Comparison of ENCODE assay signal across 23 mouse cellular contexts in the genomic region with DNA sequence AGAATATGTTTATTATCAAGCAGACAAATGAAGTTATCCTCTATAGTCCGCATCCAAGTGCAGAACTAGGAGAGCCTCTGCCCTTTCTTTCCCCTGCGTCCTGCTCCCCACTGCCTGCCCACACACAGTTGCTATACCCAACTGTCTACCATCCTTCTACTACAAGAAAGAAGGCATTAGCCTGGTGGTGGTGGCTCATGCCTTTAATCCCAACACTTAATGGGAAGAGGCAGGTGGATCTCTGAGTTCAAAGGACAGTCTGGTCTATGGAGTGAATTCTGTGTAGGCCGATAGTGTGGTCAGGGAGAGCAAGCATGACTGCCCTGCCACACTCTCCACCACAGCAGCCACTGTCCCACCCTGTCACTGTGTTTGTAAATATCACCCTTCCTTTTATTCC. TPM values are rescaled to one million over a fixed set of nuclear protein-coding genes. Genes with fewer than 3 reads are reported as not detected.
A peak's percentile ranks its signal among the peaks of the same experiment; 100 is the strongest.
DNase-seq lines count a peak whose midpoint lies in the region; ATAC-seq and TF ChIP-seq lines count a peak whose summit lies in the region.
"Had no signal": no experiment of that assay in that cellular context is flagged by ENCODE, and none has a peak within 500 bp of the region (broad histone marks: within the 10 kb centered on the region; RNA-seq: fewer than 3 reads in every experiment).

No protein-coding gene starts in this region.

- DNase-seq in layer of hippocampus, adult 2 months (ENCODE audit: low spot score in 2 of 2): no peak
- no peak for DNase-seq in layer of hippocampus, postnatal 36 days
- DNase-seq in G1E (ENCODE audit: low spot score): no peak
- DNase-seq in cerebellum, adult 11 months: no peak
- DNase-seq in testis, postnatal 14 days (ENCODE audit: low spot score): no peak
- DNase-seq: adrenal gland, adult 8-10 months; adrenal gland, postnatal 10 days; adrenal gland, postnatal 14 days; adrenal gland, postnatal 25 days; B cell, adult 2 months; cerebellum, adult 11-12 months; cerebellum, adult 18-20 months; cerebellum, adult 8-10 months had no signal

- TF ChIP-seq CTCF in layer of hippocampus, adult 2 months (conservative IDR thresholded peaks at IDR 0.05): no peak
- TF ChIP-seq CTCF in G1E (IDR thresholded peaks at IDR 0.05; ENCODE audit: low read depth, low read length): peak; percentile 3; the same call in 1 of the 2 replicates

- H3K27me3 ChIP-seq in G1E (ENCODE audit: insufficient read depth, low read length) (peaks cover 22% of the 10 kb centered on the region), myocyte (ENCODE audit: control insufficient read depth, insufficient read depth, insufficient read length) (no peaks in the 10 kb centered on the region)
- H3K27me3 ChIP-seq: CH12.LX, Patski had no signal

- no peaks in the 10 kb centered on the region for H3K79me2 ChIP-seq in myocyte (ENCODE audit: control insufficient read depth, insufficient read depth)

- no peaks in the 10 kb centered on the region for H3K36me3 ChIP-seq in G1E (replicated peaks)
- no peaks in the 10 kb centered on the region for H3K36me3 ChIP-seq in myocyte (ENCODE audit: control insufficient read depth, insufficient read depth)

- H3K9me3 ChIP-seq in G1E (replicated peaks): no peaks in the 10 kb centered on the region

- H3ac ChIP-seq in myocyte (ENCODE audit: control insufficient read depth, insufficient read length): no peak overlapping the region

- no peak for ATAC-seq in G1E (ENCODE audit: extremely low read depth, insufficient number of reproducible peaks, low FRiP score, poor library complexity, severe bottlenecking)
- ATAC-seq: activated CD4-positive, CD25-positive, alpha-beta regulatory T cell, adult 4 months; CD4-positive, CD25-positive, alpha-beta regulatory T cell, adult 4 months; Patski had no signal

- H3K4me3 ChIP-seq in layer of hippocampus, adult 2 months: no peak overlapping the region
- no peak overlapping the region for H3K4me3 ChIP-seq in G1E (ENCODE audit: low read depth, low read length)
- no peak overlapping the region for H3K4me3 ChIP-seq in myocyte

- H3K4me1 ChIP-seq in G1E (ENCODE audit: insufficient read depth, low read depth, low read length): no peaks in the 10 kb centered on the region

- H3K27ac ChIP-seq in layer of hippocampus, adult 2 months: 0 out of 2 replicates have a peak overlapping the region, but pooled peaks have one; percentile 1

- no peak for TF ChIP-seq POLR2A in myocyte (IDR thresholded peaks at IDR 0.05; ENCODE audit: insufficient read length, low read depth)

- H3K4me2 ChIP-seq in myocyte (ENCODE audit: low read depth): no peak overlapping the region

TF ChIP-seq in myocyte, 11 proteins besides CTCF, POLR2A, EP300 and RAD21:
- TF ChIP-seq MYOD1 (IDR thresholded peaks at IDR 0.05; ENCODE audit: control insufficient read depth in 1 of 3, insufficient read length in 2 of 3, low read depth in 2 of 3) (peak in 2 of 3 experiments; percentile 60 to 74), E2F4 (IDR thresholded peaks at IDR 0.05; ENCODE audit: insufficient read depth) (no peak), MAX (IDR thresholded peaks at IDR 0.05; ENCODE audit: low read depth) (no peak), CEBPB (IDR thresholded peaks at IDR 0.05; ENCODE audit: insufficient read depth, poor library complexity, severe bottlenecking) (no peak), USF1 (IDR thresholded peaks at IDR 0.05; ENCODE audit: low read depth) (no peak), TCF12 (IDR thresholded peaks at IDR 0.05; ENCODE audit: insufficient read depth, poor library complexity, severe bottlenecking) (peak; percentile 18), MYOG (IDR thresholded peaks at IDR 0.05; ENCODE audit: control insufficient read depth in 1 of 3, insufficient read depth in 1 of 3, insufficient read length in 2 of 3, low read depth in 2 of 3) (no peak), SRF (IDR thresholded peaks at IDR 0.05; ENCODE audit: control insufficient read depth, insufficient read length, low read depth) (no peak), REST (IDR thresholded peaks at IDR 0.05; ENCODE audit: insufficient read depth, insufficient read length) (no peak), TCF3 (IDR thresholded peaks at IDR 0.05; ENCODE audit: insufficient read length, low read depth) (no peak), POLR2AphosphoS2 (IDR thresholded peaks at IDR 0.05; ENCODE audit: insufficient read length, low read depth) (no peak)

RNA-seq across cellular contexts. Expression of a gene that starts 20.9 kb away (rescaled TPM):
- total RNA-seq in layer of hippocampus, adult 2 months (2021): not detected
- total RNA-seq in layer of hippocampus, postnatal 36 days (2021): not detected
- total RNA-seq in G1E (2014; fragmentation: Nextera tagmentation): not detected in 2 replicates
- not detected in 2 replicates for total RNA-seq in G1E (2017)
- polyA plus RNA-seq in G1E (2012): not detected in 2 replicates
- 1,426 TPM for polyA plus RNA-seq in myocyte (2012; fragmentation: generic; extraction: Trizol)
- total RNA-seq: adrenal gland, adult 18-20 months; adrenal gland, adult 2 months; adrenal gland, adult 8-10 months; adrenal gland, postnatal 14 days; adrenal gland, postnatal 25 days; adrenal gland, postnatal 36 days; CH12.LX; MEL had no signal
- polyA plus RNA-seq: activated CD4-positive, CD25-positive, alpha-beta regulatory T cell, adult 4 months; adrenal gland, adult 2 months; CD4-positive, CD25-positive, alpha-beta regulatory T cell, adult 4 months; cerebellum, adult 2 months; Patski had no signal

RNA-seq across cellular contexts. Expression of a gene that starts 22.0 kb away (rescaled TPM):
- total RNA-seq in layer of hippocampus, adult 2 months (2021): 10 to 100 TPM; 71.9 to 79.7 TPM
- 10 to 100 TPM; 68.8 to 70.0 TPM for total RNA-seq in layer of hippocampus, postnatal 36 days (2021)
- total RNA-seq in G1E (2014; fragmentation: Nextera tagmentation) (not detected in 2 replicates), G1E (2017) (0.05 TPM in 1 of 2 replicates, not detected in the other)
- polyA plus RNA-seq in G1E (2012) (0.13 and 0.20 TPM in 2 replicates), myocyte (2012; fragmentation: generic; extraction: Trizol) (35.8 TPM)
- total RNA-seq: MEL had no signal

RNA-seq across cellular contexts. Expression of a gene that starts 51.0 kb away (rescaled TPM):
- total RNA-seq in layer of hippocampus, adult 2 months (2021): 10 to 100 TPM; 73.5 to 76.7 TPM
- 10 to 100 TPM; 70.5 to 75.0 TPM for total RNA-seq in layer of hippocampus, postnatal 36 days (2021)
- 65.9 and 81.3 TPM in 2 replicates for total RNA-seq in G1E (2014; fragmentation: Nextera tagmentation)
- 84.9 and 94.0 TPM in 2 replicates for total RNA-seq in G1E (2017)
- 37.8 and 49.1 TPM in 2 replicates for polyA plus RNA-seq in G1E (2012)
- 67.3 TPM for polyA plus RNA-seq in myocyte (2012; fragmentation: generic; extraction: Trizol)

Comparison
In these comparisons a context has a peak if more than half of its experiments do, and no peak if none do; other contexts are left out.
1. RNA of a gene that starts 22.0 kb away (total RNA-seq): 71.9 to 79.7 TPM in layer of hippocampus, adult 2 months and 68.8 to 70.0 TPM in layer of hippocampus, postnatal 36 days; 0.05 TPM in G1E; every median in the first group is over 10 times any median in the second.